ENCODE assay signal across 13 mouse cellular contexts in genomic region chr16:13366256-13366655, GRCm38 (mm10).
DNase-seq lines count a peak whose midpoint lies in the region; ATAC-seq and TF ChIP-seq lines count a peak whose summit lies in the region.
"Had no signal": no experiment of that assay in that cellular context is flagged by ENCODE, and none has a peak within 500 bp of the region (broad histone marks: within the 10 kb centered on the region; RNA-seq: fewer than 3 reads in every experiment).

No protein-coding gene starts in this region.

- peak overlapping the region; percentile 71 for H3K27ac ChIP-seq in cerebellum, adult 2 months (ENCODE audit: insufficient read depth, low read length)
- H3K27ac ChIP-seq in heart, embryonic 15.5 days: peak overlapping the region; percentile 52; the same call in 1 of the 2 replicates
- peak overlapping the region; percentile 78; the same call in 1 of the 2 replicates for H3K27ac ChIP-seq in limb, embryonic 12.5 days
- H3K27ac ChIP-seq in limb, embryonic 10.5 days: no peak overlapping the region
- peak overlapping the region; percentile 53; the same call in 1 of the 2 replicates for H3K27ac ChIP-seq in olfactory bulb, adult 2 months (ENCODE audit: insufficient read depth, low read depth, low read length)

- DNase-seq in cerebellum, adult 2 months: no peak
- no peak for DNase-seq in cerebellum, postnatal 10 days
- DNase-seq in heart, adult 8-10 months (ENCODE audit: low spot score): no peak
- DNase-seq in limb, embryonic 10.5 days (ENCODE audit: low spot score): no peak
- no peak for DNase-seq in left cerebral cortex, postnatal 10 days (ENCODE audit: extremely low spot score in 1 of 2, low spot score in 2 of 2)
- DNase-seq: adrenal gland, postnatal 25 days; kidney, postnatal 10 days; lung, postnatal 10 days had no signal

- H3K27me3 ChIP-seq in cerebellum, adult 2 months (ENCODE audit: control insufficient read depth, insufficient read depth, low read length): no peaks in the 10 kb centered on the region
- no peaks in the 10 kb centered on the region for H3K27me3 ChIP-seq in heart, embryonic 15.5 days
- H3K27me3 ChIP-seq in limb, embryonic 12.5 days: no peaks in the 10 kb centered on the region
- no peaks in the 10 kb centered on the region for H3K27me3 ChIP-seq in limb, embryonic 10.5 days (ENCODE audit: low read depth, poor library complexity, severe bottlenecking)
- H3K27me3 ChIP-seq: forebrain, embryonic 12.5 days had no signal

- no peaks in the 10 kb centered on the region for H3K9me3 ChIP-seq in heart, embryonic 15.5 days (replicated peaks)
- H3K9me3 ChIP-seq in limb, embryonic 12.5 days: no peaks in the 10 kb centered on the region
- no peaks in the 10 kb centered on the region for H3K9me3 ChIP-seq in limb, embryonic 10.5 days (replicated peaks)
- H3K9me3 ChIP-seq: forebrain, embryonic 12.5 days had no signal

- TF ChIP-seq CTCF in cerebellum, adult 2 months (IDR thresholded peaks at IDR 0.05; ENCODE audit: borderline replicate concordance, insufficient read depth, low read depth, low read length): no peak
- TF ChIP-seq CTCF in olfactory bulb, adult 2 months (IDR thresholded peaks at IDR 0.05; ENCODE audit: insufficient read depth, low read depth, low read length): no peak

- WGBS in cerebellum, adult 2 months: 32% methylated on average over 1 of the region's 1 CpGs
- 34% methylated on average over 1 of the region's 1 CpGs for WGBS in heart, embryonic 15.5 days
- 74% methylated on average over 1 of the region's 1 CpGs for WGBS in limb, embryonic 12.5 days
- WGBS in limb, embryonic 10.5 days: 71% methylated on average over 1 of the region's 1 CpGs
- 15% methylated on average over 1 of the region's 1 CpGs for WGBS in olfactory bulb, adult 2 months

- peaks cover 4% of the 10 kb centered on the region; the same call in 1 of the 2 replicates for H3K36me3 ChIP-seq in heart, embryonic 15.5 days
- H3K36me3 ChIP-seq in limb, embryonic 12.5 days: no peaks in the 10 kb centered on the region; the same call in 1 of the 2 replicates
- H3K36me3 ChIP-seq in limb, embryonic 10.5 days: no peaks in the 10 kb centered on the region
- H3K36me3 ChIP-seq: forebrain, embryonic 12.5 days had no signal

- H3K9ac ChIP-seq in heart, embryonic 15.5 days: no peak overlapping the region
- no peak overlapping the region for H3K9ac ChIP-seq in limb, embryonic 12.5 days (replicated peaks)
- H3K9ac ChIP-seq: forebrain, embryonic 12.5 days had no signal

- H3K4me3 ChIP-seq in cerebellum, adult 2 months (replicated peaks; ENCODE audit: insufficient read depth, low read depth, low read length): no peak overlapping the region
- H3K4me3 ChIP-seq in heart, embryonic 15.5 days: no peak overlapping the region
- no peak overlapping the region for H3K4me3 ChIP-seq in limb, embryonic 12.5 days (replicated peaks)
- no peak overlapping the region for H3K4me3 ChIP-seq in limb, embryonic 10.5 days
- H3K4me3 ChIP-seq in olfactory bulb, adult 2 months (ENCODE audit: insufficient read depth, low read depth, low read length): no peak overlapping the region
- H3K4me3 ChIP-seq: forebrain, embryonic 12.5 days had no signal

- peaks cover 20% of the 10 kb centered on the region for H3K4me1 ChIP-seq in cerebellum, adult 2 months (ENCODE audit: control insufficient read depth, insufficient read depth, low read length)
- peaks cover 24% of the 10 kb centered on the region for H3K4me1 ChIP-seq in heart, embryonic 15.5 days (replicated peaks)
- peaks cover 14% of the 10 kb centered on the region for H3K4me1 ChIP-seq in limb, embryonic 12.5 days (replicated peaks)
- H3K4me1 ChIP-seq in limb, embryonic 10.5 days: peaks cover 4% of the 10 kb centered on the region
- H3K4me1 ChIP-seq in olfactory bulb, adult 2 months (ENCODE audit: control insufficient read depth, insufficient read depth, low read length): peaks cover 25% of the 10 kb centered on the region

- no peak for TF ChIP-seq POLR2A in cerebellum, adult 2 months (IDR thresholded peaks at IDR 0.05; ENCODE audit: borderline replicate concordance, insufficient read depth, low read length)
- no peak for TF ChIP-seq POLR2A in olfactory bulb, adult 2 months (IDR thresholded peaks at IDR 0.05; ENCODE audit: insufficient read depth, low read depth, low read length)

- no peak overlapping the region for H3K4me2 ChIP-seq in heart, embryonic 15.5 days
- no peak overlapping the region for H3K4me2 ChIP-seq in limb, embryonic 12.5 days
- H3K4me2 ChIP-seq: forebrain, embryonic 12.5 days; liver, embryonic 11.5 days had no signal

- intact Hi-C loops in left cerebral cortex, postnatal 10 days (cut with DNase I): no loop called here

- no peak for ATAC-seq in heart, embryonic 15.5 days (replicated peaks; ENCODE audit: insufficient number of reproducible peaks, insufficient read depth, low FRiP score, low read depth)
- no peak for ATAC-seq in limb, embryonic 12.5 days (ENCODE audit: insufficient number of reproducible peaks, insufficient read depth, low FRiP score, low TSS enrichment, low read depth)
